Mouse (Mus musculus): ENCODE measurements around the gene Clec2g.
"Not testable (repeated sequence)": the region's sequence is repeated elsewhere in the genome, so short reads cannot be mapped to it uniquely, and the experiment has no call there.

GRCm38 (mm10) chr6:128935889-128936665 is 1.9 kb downstream of the Clec2g start:
- TF ChIP-seq CTCF (IDR thresholded peaks at IDR 0.05; ENCODE audit: extremely low read depth, insufficient read depth, insufficient read length, insufficient replicate concordance); POLR2A (IDR thresholded peaks at IDR 0.05; ENCODE audit: low read depth, low read length): not testable (repeated sequence)

Measured in spleen, adult 2 months (tissue).